Mouse (Mus musculus): ENCODE measurements around the gene Krtap28-13.

The Krtap28-13 gene

DNA sequence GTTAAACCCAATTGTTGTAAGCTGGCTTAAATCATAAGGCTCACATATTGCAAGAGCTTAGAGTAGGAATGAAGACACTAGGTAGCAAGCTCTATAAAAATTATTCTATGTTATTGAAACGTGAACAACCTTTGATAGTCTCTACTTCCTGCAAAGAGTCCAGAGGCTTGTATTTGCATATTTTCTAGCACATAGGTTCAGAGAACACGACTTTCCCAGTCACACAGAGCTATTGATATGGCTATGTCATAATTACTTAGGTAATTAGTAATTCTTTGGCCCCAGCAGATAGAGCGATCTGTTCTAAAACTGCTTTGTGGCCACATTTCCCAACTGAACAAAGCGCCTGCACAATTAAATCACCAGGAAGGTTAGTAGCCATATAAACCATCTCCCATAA is 36.2 kb downstream of the Krtap28-13 start:
- DNase-seq (ENCODE audit: low spot score) = no peak

DNA sequence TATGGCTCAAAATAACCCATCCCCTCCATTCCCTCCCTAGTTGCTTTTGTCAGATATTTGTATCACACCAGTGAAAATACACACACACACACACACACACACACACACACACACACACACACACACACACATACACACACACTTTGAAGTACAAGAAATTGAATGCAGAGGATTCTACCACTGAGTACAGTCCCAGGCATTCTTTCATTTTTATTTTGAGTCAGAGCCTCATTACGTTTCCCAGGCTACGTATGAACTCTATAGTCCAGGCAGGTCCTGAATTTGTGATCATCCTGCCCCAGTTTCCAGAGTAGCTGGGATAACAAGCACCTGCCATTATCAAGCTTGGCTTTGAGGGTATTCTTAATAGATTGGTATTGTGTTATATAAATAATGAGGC is 38.4 kb downstream of the Krtap28-13 start:
- DNase-seq (ENCODE audit: low spot score) = no peak

DNA sequence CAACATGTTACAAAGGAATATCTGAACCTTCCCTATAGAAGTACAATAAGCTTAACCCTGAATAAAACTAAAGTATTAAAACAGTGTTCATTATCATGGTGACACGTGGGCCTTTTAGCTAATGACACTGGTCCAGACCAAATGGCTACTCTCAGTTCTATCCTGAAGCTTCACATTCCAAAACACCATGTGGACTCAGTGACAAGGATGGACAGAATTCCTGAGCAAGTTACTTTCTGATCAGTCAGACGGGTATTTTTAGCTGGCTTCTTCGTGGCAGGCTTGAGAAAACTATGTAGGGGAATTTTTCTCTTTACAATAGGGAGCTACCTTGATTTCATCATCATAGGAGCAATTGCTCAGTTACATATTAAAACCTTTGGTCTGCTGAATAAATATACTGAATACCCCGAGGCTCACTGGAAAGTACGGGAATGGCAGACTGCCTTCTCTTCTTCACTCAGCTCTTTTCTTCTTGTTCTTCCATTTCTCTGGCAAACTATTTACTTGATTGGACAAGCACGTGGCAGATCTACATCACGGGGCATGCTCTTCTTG is 38.9 kb downstream of the Krtap28-13 start:
- no peak for DNase-seq (ENCODE audit: low spot score)

DNA sequence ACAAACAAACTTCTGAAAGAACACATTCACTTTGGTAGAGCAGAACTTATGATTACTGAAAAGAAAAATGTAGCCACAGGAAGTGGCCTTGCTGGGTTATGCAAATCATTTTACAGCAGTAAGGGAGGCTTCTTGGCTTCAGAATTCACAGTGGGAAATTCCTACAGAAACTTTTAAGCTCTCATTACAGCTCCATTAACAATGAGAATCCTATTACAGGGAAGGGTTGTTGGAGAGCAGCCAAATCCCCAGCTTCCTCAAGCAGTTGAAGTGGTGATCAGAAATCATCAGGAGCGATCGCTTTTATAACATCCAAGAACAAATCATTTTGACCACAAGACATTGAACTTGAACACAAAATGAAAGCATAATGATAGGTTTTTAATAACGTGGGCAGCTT is 41.2 kb downstream of the Krtap28-13 start:
- no peak for DNase-seq (ENCODE audit: low spot score)

DNA sequence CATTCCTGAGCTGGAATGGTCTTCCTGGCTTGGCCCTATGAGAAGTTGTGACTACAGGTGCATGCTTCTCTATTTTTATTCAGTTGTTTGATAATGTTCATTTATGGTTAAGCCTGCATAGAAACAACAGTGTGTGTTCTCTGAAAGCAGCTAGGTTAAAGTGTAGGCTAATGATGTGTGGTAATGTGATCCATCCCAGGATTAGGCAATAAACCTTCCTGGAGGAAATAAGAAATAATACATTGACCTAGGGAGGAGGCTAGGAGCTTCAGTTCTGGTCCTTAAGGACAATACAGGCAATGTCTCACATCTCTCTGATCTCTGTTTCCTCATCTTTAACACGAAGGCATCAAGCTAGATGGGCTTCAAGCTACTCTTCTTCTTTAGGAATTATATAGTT is 44.7 kb downstream of the Krtap28-13 start:
- no peak for DNase-seq (ENCODE audit: low spot score)

DNA sequence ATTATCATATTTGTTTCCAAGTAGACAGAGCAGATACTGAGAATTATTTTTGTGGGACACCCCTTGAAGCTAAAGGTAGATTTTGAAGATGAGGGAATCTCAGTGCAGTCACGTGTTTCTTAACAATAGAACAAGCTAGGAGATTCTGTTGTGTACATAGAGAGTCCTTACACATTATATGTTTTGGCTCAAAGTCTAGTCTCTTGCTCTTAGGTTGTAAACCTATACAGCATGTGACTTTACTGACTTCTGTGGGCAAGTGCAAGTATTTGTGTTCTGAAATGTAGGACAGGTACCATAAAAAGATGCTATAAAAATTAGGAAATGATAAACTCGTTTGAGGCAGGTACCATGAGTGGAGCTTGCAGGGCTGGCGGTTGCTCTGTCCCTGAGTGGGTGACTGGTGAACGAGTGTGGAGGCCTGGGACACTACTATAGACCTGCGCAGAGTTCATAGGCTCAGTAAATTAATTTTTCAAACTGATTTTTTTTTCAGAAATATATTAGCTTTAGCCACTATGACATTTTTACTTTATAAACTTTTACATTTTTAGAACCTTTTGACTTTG is 46.8 kb downstream of the Krtap28-13 start:
- DNase-seq (ENCODE audit: low spot score) = no peak

DNA sequence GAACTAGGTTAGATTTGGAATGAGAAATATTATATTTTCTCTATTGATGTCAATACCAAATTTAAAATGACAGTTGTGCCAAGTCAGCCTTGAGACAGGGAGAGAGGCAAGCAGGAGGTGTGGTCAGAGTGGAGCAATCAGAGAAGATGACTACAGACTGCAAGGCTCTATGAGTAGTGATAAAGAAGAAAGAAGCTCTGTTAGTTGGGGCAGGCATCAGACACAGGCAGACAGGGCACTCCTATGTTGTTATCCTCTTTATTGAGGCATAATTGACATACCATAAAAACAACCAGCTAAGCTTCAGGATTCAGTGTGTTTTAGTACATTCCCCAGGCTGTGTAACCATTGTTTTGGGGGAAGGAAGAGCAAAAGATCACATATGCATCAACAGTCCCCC is 50.3 kb downstream of the Krtap28-13 start:
- no peak for DNase-seq (ENCODE audit: low spot score)

Measured in embryo, embryonic 10 days (tissue).